Comparison of ENCODE assay signal across 15 mouse cellular contexts in the genomic region with DNA sequence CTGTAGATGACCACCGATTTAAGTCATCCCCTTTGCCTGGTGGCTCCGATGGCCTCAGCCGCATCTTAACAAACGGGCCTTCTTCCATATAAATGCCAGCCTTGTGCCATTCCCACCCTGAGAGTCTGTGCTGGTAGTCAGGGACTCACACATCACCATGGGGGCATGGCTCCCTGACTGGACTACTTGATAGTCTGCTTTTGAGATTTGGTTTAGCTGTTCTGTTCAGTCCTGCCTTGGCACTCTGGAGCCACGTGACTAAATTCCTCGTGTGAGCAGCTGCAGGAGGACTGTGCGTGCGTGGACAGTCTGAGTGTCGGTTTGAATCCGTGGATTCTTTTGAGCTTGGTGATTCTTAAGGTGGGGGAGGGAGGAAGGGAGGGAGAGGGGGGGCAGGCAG. TPM values are rescaled to one million over a fixed set of nuclear protein-coding genes. Genes with fewer than 3 reads are reported as not detected.
DNase-seq lines count a peak whose midpoint lies in the region; ATAC-seq lines count a peak whose summit lies in the region.
"Had no signal": no experiment of that assay in that cellular context is flagged by ENCODE, and none has a peak within 500 bp of the region (broad histone marks: within the 10 kb centered on the region; RNA-seq: fewer than 3 reads in every experiment).

No protein-coding gene starts in this region.

- H3K9me3 ChIP-seq in forebrain, embryonic 14.5 days (replicated peaks; ENCODE audit: control insufficient read depth, low read length) = no peaks in the 10 kb centered on the region
- H3K9me3 ChIP-seq in forebrain, embryonic 11.5 days (ENCODE audit: control insufficient read depth, low read length) = no peaks in the 10 kb centered on the region
- no peaks in the 10 kb centered on the region for H3K9me3 ChIP-seq in hindbrain, embryonic 15.5 days
- no peaks in the 10 kb centered on the region for H3K9me3 ChIP-seq in hindbrain, embryonic 12.5 days (replicated peaks)
- no peaks in the 10 kb centered on the region for H3K9me3 ChIP-seq in liver, embryonic 12.5 days (replicated peaks)
- H3K9me3 ChIP-seq: intestine, embryonic 15.5 days had no signal

- 77% methylated on average over 10 of the region's 10 CpGs for WGBS in forebrain, embryonic 14.5 days
- WGBS in forebrain, embryonic 11.5 days = 88% methylated on average over 10 of the region's 10 CpGs
- WGBS in hindbrain, embryonic 15.5 days = 53% methylated on average over 10 of the region's 10 CpGs
- 82% methylated on average over 10 of the region's 10 CpGs for WGBS in hindbrain, embryonic 12.5 days
- 76% methylated on average over 10 of the region's 10 CpGs for WGBS in liver, embryonic 12.5 days (ENCODE audit: insufficient replicate concordance)

- H3K4me1 ChIP-seq in forebrain, embryonic 14.5 days (ENCODE audit: control insufficient read depth, insufficient read depth, low read length) = peaks cover 25% of the 10 kb centered on the region
- H3K4me1 ChIP-seq in forebrain, embryonic 11.5 days (replicated peaks; ENCODE audit: control insufficient read depth, insufficient read depth, low read length) = 0 out of 2 replicates have a peak, but pooled peaks cover 2% of the 10 kb centered on the region
- peaks cover 57% of the 10 kb centered on the region for H3K4me1 ChIP-seq in hindbrain, embryonic 15.5 days (replicated peaks)
- H3K4me1 ChIP-seq in hindbrain, embryonic 12.5 days = peaks cover 37% of the 10 kb centered on the region
- no peaks in the 10 kb centered on the region for H3K4me1 ChIP-seq in liver, embryonic 12.5 days

- 0 out of 2 replicates have a peak, but pooled peaks have one; percentile 9 for ATAC-seq in forebrain, embryonic 14.5 days
- no peak for ATAC-seq in forebrain, embryonic 11.5 days (replicated peaks; ENCODE audit: low FRiP score)
- peak; percentile 47 for ATAC-seq in hindbrain, embryonic 15.5 days (ENCODE audit: low FRiP score, low read depth)
- no peak for ATAC-seq in hindbrain, embryonic 12.5 days (ENCODE audit: low FRiP score)
- no peak for ATAC-seq in liver, embryonic 12.5 days
- ATAC-seq: intestine, embryonic 15.5 days had no signal

- H3K4me3 ChIP-seq in forebrain, embryonic 14.5 days (ENCODE audit: low read depth, low read length) = no peak overlapping the region
- H3K4me3 ChIP-seq in forebrain, embryonic 11.5 days (ENCODE audit: low read depth, low read length) = no peak overlapping the region
- no peak overlapping the region for H3K4me3 ChIP-seq in hindbrain, embryonic 15.5 days
- H3K4me3 ChIP-seq in hindbrain, embryonic 12.5 days = no peak overlapping the region
- no peak overlapping the region for H3K4me3 ChIP-seq in liver, embryonic 12.5 days
- H3K4me3 ChIP-seq: intestine, embryonic 15.5 days had no signal

- no peaks in the 10 kb centered on the region for H3K27me3 ChIP-seq in forebrain, embryonic 14.5 days (replicated peaks; ENCODE audit: control insufficient read depth, insufficient read depth, low read length)
- no peaks in the 10 kb centered on the region for H3K27me3 ChIP-seq in forebrain, embryonic 11.5 days (ENCODE audit: control insufficient read depth, insufficient read depth, low read length)
- H3K27me3 ChIP-seq in hindbrain, embryonic 15.5 days = no peaks in the 10 kb centered on the region
- H3K27me3 ChIP-seq in hindbrain, embryonic 12.5 days = no peaks in the 10 kb centered on the region
- H3K27me3 ChIP-seq in liver, embryonic 12.5 days (replicated peaks) = no peaks in the 10 kb centered on the region
- H3K27me3 ChIP-seq: intestine, embryonic 15.5 days; Patski had no signal

- no peak overlapping the region for H3K27ac ChIP-seq in forebrain, embryonic 14.5 days (ENCODE audit: low read depth, low read length)
- H3K27ac ChIP-seq in forebrain, embryonic 11.5 days (ENCODE audit: low read depth, low read length) = no peak overlapping the region
- H3K27ac ChIP-seq in hindbrain, embryonic 15.5 days (replicated peaks) = peak overlapping the region; percentile 41; the same call in 1 of the 2 replicates
- H3K27ac ChIP-seq in hindbrain, embryonic 12.5 days = no peak overlapping the region
- no peak overlapping the region for H3K27ac ChIP-seq in liver, embryonic 12.5 days
- H3K27ac ChIP-seq: intestine, embryonic 15.5 days had no signal

- no peak overlapping the region for H3K4me2 ChIP-seq in forebrain, embryonic 14.5 days (ENCODE audit: low read length)
- H3K4me2 ChIP-seq in forebrain, embryonic 11.5 days (ENCODE audit: low read depth, low read length, severe bottlenecking) = no peak overlapping the region
- no peak overlapping the region for H3K4me2 ChIP-seq in hindbrain, embryonic 15.5 days
- H3K4me2 ChIP-seq in hindbrain, embryonic 12.5 days (replicated peaks) = no peak overlapping the region
- no peak overlapping the region for H3K4me2 ChIP-seq in liver, embryonic 12.5 days
- H3K4me2 ChIP-seq: heart, embryonic 11.5 days; intestine, embryonic 15.5 days had no signal

- peaks cover 14% of the 10 kb centered on the region; the same call in 1 of the 2 replicates for H3K36me3 ChIP-seq in forebrain, embryonic 14.5 days (ENCODE audit: control insufficient read depth, insufficient read depth, low read length)
- no peaks in the 10 kb centered on the region; the same call in 1 of the 2 replicates for H3K36me3 ChIP-seq in forebrain, embryonic 11.5 days (ENCODE audit: control insufficient read depth, insufficient read depth, low read length)
- no peaks in the 10 kb centered on the region for H3K36me3 ChIP-seq in hindbrain, embryonic 15.5 days
- peaks cover 14% of the 10 kb centered on the region for H3K36me3 ChIP-seq in hindbrain, embryonic 12.5 days
- 0 out of 2 replicates have a peak, but pooled peaks cover 4% of the 10 kb centered on the region for H3K36me3 ChIP-seq in liver, embryonic 12.5 days
- H3K36me3 ChIP-seq: intestine, embryonic 15.5 days had no signal

- DNase-seq in forebrain, embryonic 14.5 days (ENCODE audit: low spot score) = no peak
- DNase-seq in forebrain, embryonic 11.5 days (ENCODE audit: low spot score) = no peak
- DNase-seq in retina, postnatal 1 day = peak; percentile 41
- no peak for DNase-seq in retina, embryonic 14.5 days (ENCODE audit: low spot score)
- no peak for DNase-seq in spleen, adult 12 weeks (ENCODE audit: low spot score)
- DNase-seq: cerebellum, adult 8-10 months; gastrocnemius, postnatal 10 days; kidney, postnatal 10 days; right cerebral cortex, adult 18-20 months had no signal

- no peak overlapping the region for H3K9ac ChIP-seq in forebrain, embryonic 14.5 days (ENCODE audit: low read length)
- H3K9ac ChIP-seq in forebrain, embryonic 11.5 days (ENCODE audit: low read length) = no peak overlapping the region
- H3K9ac ChIP-seq in hindbrain, embryonic 15.5 days = no peak overlapping the region
- no peak overlapping the region for H3K9ac ChIP-seq in hindbrain, embryonic 12.5 days
- H3K9ac ChIP-seq in liver, embryonic 12.5 days = no peak overlapping the region
- H3K9ac ChIP-seq: intestine, embryonic 15.5 days had no signal

RNA-seq across cellular contexts. Expression of a gene that starts 53.7 kb away (rescaled TPM):
- 10.2 and 12.2 TPM in 2 replicates for polyA plus RNA-seq in forebrain, embryonic 14.5 days (2014; fragmentation: Nextera tagmentation; extraction: Ambion mirVana)
- 11.7 and 13.1 TPM in 2 replicates for polyA plus RNA-seq in forebrain, embryonic 11.5 days (2014; fragmentation: Nextera tagmentation; extraction: Ambion mirVana)
- polyA plus RNA-seq in hindbrain, embryonic 15.5 days (2015; fragmentation: Nextera tagmentation; extraction: Ambion mirVana) = 10.5 and 11.0 TPM in 2 replicates
- polyA plus RNA-seq in hindbrain, embryonic 12.5 days (2016; fragmentation: Nextera tagmentation; extraction: Ambion mirVana) = 14.2 and 15.2 TPM in 2 replicates
- 1.0 and 1.3 TPM in 2 replicates for polyA plus RNA-seq in liver, embryonic 12.5 days (2016; fragmentation: Nextera tagmentation; extraction: Ambion mirVana)

Comparison
In these comparisons a context has a peak if more than half of its experiments do, and no peak if none do; other contexts are left out.
1. ATAC-seq: peak in forebrain, embryonic 14.5 days (single experiment) and hindbrain, embryonic 15.5 days (single experiment); none in forebrain, embryonic 11.5 days (single experiment), hindbrain, embryonic 12.5 days (single experiment) and liver, embryonic 12.5 days (single experiment).